8 mouse cellular contexts compared by ENCODE assay signal in genomic region chr11:98457367-98458120, GRCm38 (mm10). TPM values are rescaled to one million over a fixed set of nuclear protein-coding genes. Genes with fewer than 3 reads are reported as not detected.
DNase-seq lines count a peak whose midpoint lies in the region; ATAC-seq and TF ChIP-seq lines count a peak whose summit lies in the region.

No protein-coding gene starts in this region.

- H3K27ac ChIP-seq in hindbrain, embryonic 16.5 days (ENCODE audit: low read depth, low read length): peak overlapping the region; percentile 81
- H3K27ac ChIP-seq in macrophage: no peak overlapping the region

- no peaks in the 10 kb centered on the region for H3K9me3 ChIP-seq in hindbrain, embryonic 16.5 days (ENCODE audit: control insufficient read depth, low read length)

- H3K36me3 ChIP-seq in hindbrain, embryonic 16.5 days (ENCODE audit: control insufficient read depth, insufficient read depth, low read length): no peaks in the 10 kb centered on the region
- H3K36me3 ChIP-seq in macrophage (ENCODE audit: inconsistent target): no peaks in the 10 kb centered on the region

- peak overlapping the region; percentile 56 for H3K4me3 ChIP-seq in hindbrain, embryonic 16.5 days (ENCODE audit: low read length)
- peak overlapping the region; percentile 17; the same call in 1 of the 2 replicates for H3K4me3 ChIP-seq in macrophage (ENCODE audit: inconsistent target)

- H3K9ac ChIP-seq in hindbrain, embryonic 16.5 days (ENCODE audit: low read depth, low read length): peak overlapping the region; percentile 76

- in situ Hi-C loops in Patski (cut with MboI; ENCODE audit: low pct_unique_long_range_greater_than_20kb): no loop called here

- H3K79me2 ChIP-seq in macrophage (ENCODE audit: inconsistent target): no peaks in the 10 kb centered on the region

- H3K27me3 ChIP-seq in Patski: no peaks in the 10 kb centered on the region
- peaks cover 9% of the 10 kb centered on the region; the same call in 1 of the 2 replicates for H3K27me3 ChIP-seq in hindbrain, embryonic 16.5 days (replicated peaks; ENCODE audit: control insufficient read depth, insufficient read depth, low read length)

- H3K4me1 ChIP-seq in hindbrain, embryonic 16.5 days (ENCODE audit: control insufficient read depth, insufficient read depth, low read depth, low read length): peaks cover 4% of the 10 kb centered on the region; the same call in 1 of the 2 replicates

- POLR2A ChIA-PET in Patski (lab: Charles Lee): interaction anchor here (0.6 kb wide), 2 partner anchors 129 to 1559 kb away, joined by 3 to 5 read pairs; no protein-coding TSS in a partner anchor

- peak; percentile 56 for ATAC-seq in Patski
- ATAC-seq in hindbrain, embryonic 16.5 days: peak; percentile 92

- CTCF ChIA-PET in Patski (lab: Charles Lee): interaction anchor here (0.8 to 3.1 kb wide), 8 partner anchors 9 to 192 kb away, joined by 3 to 18 read pairs (median 5); partner anchors contain the start of gene Mien1

- H3K4me2 ChIP-seq in hindbrain, embryonic 16.5 days (ENCODE audit: low read length): peak overlapping the region; percentile 85

- WGBS in hindbrain, embryonic 16.5 days: 2% methylated on average over 41 of the region's 64 CpGs
- WGBS in macrophage (ENCODE audit: missing documents): 1% methylated on average over 39 of the region's 64 CpGs

- peak; percentile 98 for TF ChIP-seq CTCF in Patski (IDR thresholded peaks at IDR 0.05)

- peak; percentile 34 for DNase-seq in Patski (ENCODE audit: low read depth, low spot score)
- peak; percentile 95 to 98 for DNase-seq in cerebellum, postnatal 10 days
- peak; percentile 79 for DNase-seq in gastrocnemius, adult 18-20 months (ENCODE audit: low spot score)
- DNase-seq in left cerebral cortex, adult 18-20 months (ENCODE audit: low spot score in 2 of 2): peak; percentile 71 to 89
- DNase-seq in retina, postnatal 7 days (ENCODE audit: low read depth, low spot score): peak; percentile 83
- peak; percentile 83 to 91 for DNase-seq in urinary bladder, adult 18-20 months (ENCODE audit: low spot score in 2 of 2)

RNA-seq across cellular contexts. Expression of gene Grb7, which starts 11.3 kb away (rescaled TPM):
- polyA plus RNA-seq in Patski (2021) (1.7 TPM), macrophage (2018) (0.06 TPM in 1 of 3 replicates, not detected in the others)
- under 1 TPM in 1 of 2 experiments, not detected in 1; 0.12 TPM for total RNA-seq in gastrocnemius, adult 18-20 months (2021)
- polyA plus RNA-seq in hindbrain, embryonic 16.5 days (2015; fragmentation: Nextera tagmentation; extraction: Ambion mirVana): 1.3 and 2.5 TPM in 2 replicates
- 1 to 10 TPM; 3.6 to 4.3 TPM for total RNA-seq in left cerebral cortex, adult 18-20 months (2021)
- total RNA-seq in macrophage (2018; cell fraction: chromatin; rRNA removed): not detected
- not detected for total RNA-seq in macrophage (2018; cell fraction: cytosol; rRNA removed)
- not detected for total RNA-seq in macrophage (2018; cell fraction: nucleus; rRNA removed)

RNA-seq across cellular contexts. Expression of gene Mien1, which starts 18.8 kb away (rescaled TPM):
- 100 TPM for polyA plus RNA-seq in Patski (2021)
- 10 to 100 TPM; 36.0 to 37.8 TPM for total RNA-seq in gastrocnemius, adult 18-20 months (2021)
- polyA plus RNA-seq in hindbrain, embryonic 16.5 days (2015; fragmentation: Nextera tagmentation; extraction: Ambion mirVana): 250 and 276 TPM in 2 replicates
- 100 to 1,000 TPM; 104 to 110 TPM for total RNA-seq in left cerebral cortex, adult 18-20 months (2021)
- 10 to 100 TPM in 8 of 26 experiments, 1 to 10 TPM in 18; 1.6 to 34.0 (median 7.9) TPM for total RNA-seq in macrophage (2018; cell fraction: chromatin; rRNA removed)
- total RNA-seq in macrophage (2018; cell fraction: cytosol; rRNA removed): 100 to 1,000 TPM in 25 of 26 experiments, 10 to 100 TPM in 1; 99.7 to 150 (median 116) TPM
- 10 to 100 TPM; 13.6 to 59.6 (median 32.1) TPM for total RNA-seq in macrophage (2018; cell fraction: nucleus; rRNA removed)
- polyA plus RNA-seq in macrophage (2018): 48.5 to 121 TPM (median 108 TPM) in 3 replicates

RNA-seq across cellular contexts. Expression of gene Erbb2, which starts 45.3 kb away (rescaled TPM):
- polyA plus RNA-seq in Patski (2021): 33.4 TPM
- total RNA-seq in gastrocnemius, adult 18-20 months (2021): 1 to 10 TPM; 1.1 to 1.7 TPM
- 6.6 and 10.0 TPM in 2 replicates for polyA plus RNA-seq in hindbrain, embryonic 16.5 days (2015; fragmentation: Nextera tagmentation; extraction: Ambion mirVana)
- 1 to 10 TPM; 2.0 to 2.2 TPM for total RNA-seq in left cerebral cortex, adult 18-20 months (2021)
- 1 to 10 TPM in 2 of 26 experiments, under 1 TPM in 2, not detected in 22; 0.13 to 1.7 (median 0.65) TPM for total RNA-seq in macrophage (2018; cell fraction: chromatin; rRNA removed)
- under 1 TPM in 8 of 26 experiments, not detected in 18; under 0.01 to 0.14 (median 0.04) TPM for total RNA-seq in macrophage (2018; cell fraction: cytosol; rRNA removed)
- total RNA-seq in macrophage (2018; cell fraction: nucleus; rRNA removed): under 1 TPM in 3 of 26 experiments, not detected in 23; 0.10 to 0.34 (median 0.15) TPM
- not detected in 3 replicates for polyA plus RNA-seq in macrophage (2018)

RNA-seq across cellular contexts. Expression of gene Pgap3, which starts 57.3 kb away (rescaled TPM):
- polyA plus RNA-seq in Patski (2021) (9.9 TPM), macrophage (2018) (2.8 to 4.2 TPM (median 2.9 TPM) in 3 replicates)
- 1 to 10 TPM; 2.3 to 3.7 TPM for total RNA-seq in gastrocnemius, adult 18-20 months (2021)
- 8.2 and 9.3 TPM in 2 replicates for polyA plus RNA-seq in hindbrain, embryonic 16.5 days (2015; fragmentation: Nextera tagmentation; extraction: Ambion mirVana)
- 10 to 100 TPM in 1 of 2 experiments, 1 to 10 TPM in 1; 9.4 to 10.3 TPM for total RNA-seq in left cerebral cortex, adult 18-20 months (2021)
- total RNA-seq in macrophage (2018; cell fraction: chromatin; rRNA removed): 1 to 10 TPM in 22 of 26 experiments, under 1 TPM in 2, not detected in 2; 0.49 to 7.8 (median 4.1) TPM
- total RNA-seq in macrophage (2018; cell fraction: cytosol; rRNA removed): 1 to 10 TPM; 2.9 to 5.3 (median 4.1) TPM
- 1 to 10 TPM; 1.0 to 9.5 (median 5.9) TPM for total RNA-seq in macrophage (2018; cell fraction: nucleus; rRNA removed)

Comparison
In these comparisons a context has a peak if more than half of its experiments do, and no peak if none do; other contexts are left out.
1. DNase-seq: peak in every context shown above with its lines; median percentile 96 in cerebellum, postnatal 10 days; 87 in urinary bladder, adult 18-20 months; 83 in retina, postnatal 7 days; 80 in left cerebral cortex, adult 18-20 months; 79 in gastrocnemius, adult 18-20 months; 34 in Patski.